Mouse (Mus musculus) heart, postnatal 14 days (tissue): ENCODE measurements around the gene Hddc3. TPM values are rescaled to one million over a fixed set of nuclear protein-coding genes. Genes with fewer than 3 reads are reported as not detected.
"Not testable (repeated sequence)": the region's sequence is repeated elsewhere in the genome, so short reads cannot be mapped to it uniquely, and the experiment has no call there.

Experiments
- DNase-seq, 2 experiments: peaks; one replicate each; pipeline ENCODE4 v3.0.0; 2021 to 2022
- intact Hi-C: fragments of 180-260 bp; cut with DNase I; formaldehyde crosslinking; loops from one replicate; pipeline ENCODE4 v1.15.1; 2025
- long read RNA-seq, 2 experiments: library from polyadenylated mRNA; stranded (forward); transcript quantifications; one replicate each; pipeline ENCODE4 v2.0.0; 2021
- total RNA-seq, 2 experiments: library from RNA; stranded (reverse); gene quantifications; 2 replicates each; pipeline ENCODE4 v1.2.3; 2021

Hddc3 gene
- total RNA-seq: 10 to 100 TPM; 29.7 to 31.3 TPM
- long read RNA-seq, experiment 1, transcript Hddc3-201 (4 exons, 1,510 nt): major isoform, 13 of 17 reads
- long read RNA-seq, experiment 1, partial matches to known transcripts: 1 of 17 reads
- long read RNA-seq, experiment 1, other reads (novel, unspliced or antisense): 1 of 17 reads
- long read RNA-seq, experiment 2, transcript Hddc3-201 (4 exons, 1,510 nt): major isoform, 13 of 15 reads
- long read RNA-seq, experiment 2, partial matches to known transcripts: 0 of 15 reads
- long read RNA-seq, experiment 2, other reads (novel, unspliced or antisense): 2 of 15 reads

GRCm38 (mm10) chr7:80342858-80343257 lies at the start of gene Hddc3:
TSS of gene Hddc3 (plus strand) at chr7:80343104.
- intact Hi-C loops: no loop called here

GRCm38 (mm10) chr7:80294062-80294763 lies 48.7 kb upstream of the Hddc3 start, which contains the start of gene Prc1:
TSS of gene Prc1 (plus strand) at chr7:80294450.
- peak; percentile 98 for DNase-seq
- intact Hi-C loops: loop anchor here (2.0 kb wide), 1 partner anchor 31 kb away; the partner anchor contains the start of gene Rccd1

More at GRCm38 (mm10) chr7:80342858-80343257, at the start of gene Hddc3:
- peak; percentile 94 to 97 for DNase-seq

GRCm38 (mm10) chr7:80294764-80295648 lies 47.9 kb upstream of the Hddc3 start:
- DNase-seq: no peak
- intact Hi-C loops: loop anchor here (2.0 kb wide), 1 partner anchor 30 kb away; the partner anchor contains the start of gene Rccd1

GRCm38 (mm10) chr7:80296462-80296861 lies 46.4 kb upstream of the Hddc3 start:
- intact Hi-C loops: no loop called here
- DNase-seq: no peak

- no peak for DNase-seq
- intact Hi-C loops: no loop called here
Observed at GRCm38 (mm10) chr7:80297041-80297440, 45.9 kb upstream of the Hddc3 start.

- intact Hi-C loops: no loop called here
- no peak for DNase-seq
Observed at GRCm38 (mm10) chr7:80298754-80299153, 44.1 kb upstream of the Hddc3 start.

GRCm38 (mm10) chr7:80299568-80299967 lies 43.3 kb upstream of the Hddc3 start:
- DNase-seq: no peak
- intact Hi-C loops: no loop called here

GRCm38 (mm10) chr7:80301522-80301921 lies 41.4 kb upstream of the Hddc3 start:
- intact Hi-C loops: no loop called here
- DNase-seq: no peak

- intact Hi-C loops: no loop called here
- DNase-seq: no peak
Observed at GRCm38 (mm10) chr7:80307766-80308165, 35.1 kb upstream of the Hddc3 start.

GRCm38 (mm10) chr7:80310771-80311170 lies 32.1 kb upstream of the Hddc3 start:
- intact Hi-C loops: no loop called here
- no peak for DNase-seq

- no peak for DNase-seq
- intact Hi-C loops: no loop called here
Observed at GRCm38 (mm10) chr7:80315733-80316132, 27.2 kb upstream of the Hddc3 start.

GRCm38 (mm10) chr7:80317439-80318115 lies 25.3 kb upstream of the Hddc3 start:
- intact Hi-C loops: no loop called here
- no peak for DNase-seq

- DNase-seq: no peak
- intact Hi-C loops: no loop called here
Observed at GRCm38 (mm10) chr7:80318670-80319069, 24.2 kb upstream of the Hddc3 start.

- intact Hi-C loops: no loop called here
Observed at GRCm38 (mm10) chr7:80319846-80320496, 22.9 kb upstream of the Hddc3 start.

GRCm38 (mm10) chr7:80323336-80323735 lies 19.6 kb upstream of the Hddc3 start:
- no peak for DNase-seq

More at GRCm38 (mm10) chr7:80319846-80320496, 22.9 kb upstream of the Hddc3 start:
- DNase-seq: no peak

GRCm38 (mm10) chr7:80324043-80324815 lies 18.7 kb upstream of the Hddc3 start, which contains the start of gene Rccd1:
TSS of gene Rccd1 (minus strand) at chr7:80324454.
- intact Hi-C loops: loop anchor here (2.0 kb wide), 1 partner anchor 29 kb away; the partner anchor contains the start of gene Prc1
- peak; percentile 93 to 95 for DNase-seq

More at GRCm38 (mm10) chr7:80323336-80323735, 19.6 kb upstream of the Hddc3 start:
- intact Hi-C loops: no loop called here

- intact Hi-C loops: loop anchor here (2.0 kb wide), 1 partner anchor 30 kb away; the partner anchor contains the start of gene Prc1
- DNase-seq: not testable (repeated sequence)
Observed at GRCm38 (mm10) chr7:80324816-80325119, 18.1 kb upstream of the Hddc3 start.

GRCm38 (mm10) chr7:80325292-80325868 lies 17.5 kb upstream of the Hddc3 start:
- intact Hi-C loops: loop anchor here (2.0 kb wide), 1 partner anchor 31 kb away; the partner anchor contains the start of gene Prc1
- no peak for DNase-seq
